Comparison of ENCODE assay signal across 25 mouse cellular contexts in the genomic region with DNA sequence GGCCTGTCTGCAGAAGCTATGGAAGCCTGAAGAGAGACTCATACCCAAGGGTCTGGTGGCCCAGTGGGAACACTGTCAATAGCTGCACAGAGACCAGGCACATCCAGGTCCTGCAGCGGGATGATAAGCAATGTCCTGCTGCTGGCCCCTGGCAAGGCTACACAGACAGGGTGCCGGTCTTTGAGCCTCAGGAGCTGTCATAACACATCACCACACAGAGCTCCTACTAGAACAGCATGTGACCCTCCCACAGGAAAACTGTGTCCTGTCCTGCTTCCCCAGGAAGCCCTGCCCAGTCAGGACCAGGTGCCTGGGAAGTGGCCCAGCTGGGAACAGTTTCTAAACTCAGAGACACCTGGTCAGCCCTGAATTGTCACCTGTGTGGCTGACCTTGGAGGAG. TPM values are rescaled to one million over a fixed set of nuclear protein-coding genes. Genes with fewer than 3 reads are reported as not detected.
A peak's percentile ranks its signal among the peaks of the same experiment; 100 is the strongest.
DNase-seq lines count a peak whose midpoint lies in the region; ATAC-seq and TF ChIP-seq lines count a peak whose summit lies in the region.
"Had no signal": no experiment of that assay in that cellular context is flagged by ENCODE, and none has a peak within 500 bp of the region (broad histone marks: within the 10 kb centered on the region; RNA-seq: fewer than 3 reads in every experiment).

No protein-coding gene starts in this region.

- peak overlapping the region; percentile 69 for H3K27ac ChIP-seq in heart, adult 2 months
- no peak overlapping the region for H3K27ac ChIP-seq in heart, embryonic 11.5 days (ENCODE audit: low read depth, low read length)
- no peak overlapping the region for H3K27ac ChIP-seq in kidney, embryonic 15.5 days
- H3K27ac ChIP-seq in liver, postnatal 0 days (ENCODE audit: low read depth) = no peak overlapping the region; the same call in 1 of the 2 replicates
- H3K27ac ChIP-seq in liver, embryonic 11.5 days (ENCODE audit: low read depth, low read length) = no peak overlapping the region
- 0 out of 2 replicates have a peak overlapping the region, but pooled peaks have one; percentile 17 for H3K27ac ChIP-seq in intestine, embryonic 16.5 days (ENCODE audit: low read length)
- H3K27ac ChIP-seq: embryonic facial prominence, embryonic 15.5 days; forebrain, embryonic 15.5 days; hindbrain, postnatal 0 days; kidney, postnatal 0 days; limb, embryonic 12.5 days; liver, embryonic 14.5 days; lung, embryonic 15.5 days; midbrain, embryonic 10.5 days; neural tube, embryonic 13.5 days had no signal

- H3K9me3 ChIP-seq in heart, embryonic 11.5 days (replicated peaks; ENCODE audit: control insufficient read depth, low read length) = no peaks in the 10 kb centered on the region
- no peaks in the 10 kb centered on the region for H3K9me3 ChIP-seq in kidney, embryonic 15.5 days (replicated peaks)
- H3K9me3 ChIP-seq in liver, postnatal 0 days (ENCODE audit: low read length) = no peaks in the 10 kb centered on the region
- no peaks in the 10 kb centered on the region for H3K9me3 ChIP-seq in liver, embryonic 11.5 days (ENCODE audit: control insufficient read depth, low read length)
- H3K9me3 ChIP-seq in intestine, embryonic 16.5 days (ENCODE audit: control insufficient read depth, low read length) = no peaks in the 10 kb centered on the region
- H3K9me3 ChIP-seq: embryonic facial prominence, embryonic 15.5 days; forebrain, embryonic 15.5 days; limb, embryonic 12.5 days; lung, embryonic 15.5 days; midbrain, embryonic 10.5 days; neural tube, embryonic 13.5 days had no signal

- no peaks in the 10 kb centered on the region for H3K79me2 ChIP-seq in heart, adult 2 months (replicated peaks; ENCODE audit: control insufficient read depth, insufficient read depth, low read length)

- no peaks in the 10 kb centered on the region for H3K27me3 ChIP-seq in heart, adult 2 months (ENCODE audit: control insufficient read depth, insufficient read depth, low read length)
- no peaks in the 10 kb centered on the region for H3K27me3 ChIP-seq in heart, embryonic 11.5 days (ENCODE audit: control insufficient read depth, insufficient read depth, low read length)
- no peaks in the 10 kb centered on the region for H3K27me3 ChIP-seq in kidney, embryonic 15.5 days
- no peaks in the 10 kb centered on the region for H3K27me3 ChIP-seq in liver, postnatal 0 days (ENCODE audit: insufficient read depth, low read length)
- no peaks in the 10 kb centered on the region for H3K27me3 ChIP-seq in liver, embryonic 11.5 days (replicated peaks; ENCODE audit: control insufficient read depth, insufficient read depth, low read length)
- no peaks in the 10 kb centered on the region for H3K27me3 ChIP-seq in intestine, embryonic 16.5 days (replicated peaks; ENCODE audit: control insufficient read depth, insufficient read depth, low read length)
- H3K27me3 ChIP-seq: embryonic facial prominence, embryonic 15.5 days; forebrain, embryonic 15.5 days; limb, embryonic 12.5 days; lung, embryonic 15.5 days; neural tube, embryonic 13.5 days had no signal

- intact Hi-C loops in heart, adult 2 months (cut with DNase I) = no loop called here

- TF ChIP-seq EP300 in heart, adult 2 months (IDR thresholded peaks at IDR 0.05; ENCODE audit: insufficient read depth, low read depth, low read length) = peak; percentile 67; the same call in 1 of the 2 replicates
- TF ChIP-seq EP300 in liver, postnatal 0 days (IDR thresholded peaks at IDR 0.05; ENCODE audit: low read depth) = no peak

- TF ChIP-seq POLR2A in heart, adult 2 months (IDR thresholded peaks at IDR 0.05; ENCODE audit: insufficient read depth, low read depth, low read length) = peak; percentile 47

- H3K4me3 ChIP-seq in heart, adult 2 months = no peak overlapping the region
- no peak overlapping the region for H3K4me3 ChIP-seq in heart, embryonic 11.5 days (ENCODE audit: low read depth, low read length)
- no peak overlapping the region for H3K4me3 ChIP-seq in kidney, embryonic 15.5 days (replicated peaks)
- H3K4me3 ChIP-seq in liver, postnatal 0 days (ENCODE audit: low read depth, low read length) = no peak overlapping the region
- H3K4me3 ChIP-seq in liver, embryonic 11.5 days (ENCODE audit: low read depth, low read length) = no peak overlapping the region
- H3K4me3 ChIP-seq in intestine, embryonic 16.5 days (ENCODE audit: low read length) = no peak overlapping the region
- H3K4me3 ChIP-seq: embryonic facial prominence, embryonic 15.5 days; forebrain, embryonic 15.5 days; limb, embryonic 12.5 days; lung, embryonic 15.5 days; midbrain, embryonic 10.5 days; myocyte; neural tube, embryonic 13.5 days had no signal

- TF ChIP-seq CTCF in heart, adult 2 months (IDR thresholded peaks at IDR 0.05) = no peak
- no peak for TF ChIP-seq CTCF in liver, postnatal 0 days (IDR thresholded peaks at IDR 0.05; ENCODE audit: low read depth)

- peaks cover 15% of the 10 kb centered on the region for H3K4me1 ChIP-seq in heart, adult 2 months (ENCODE audit: control insufficient read depth, insufficient read depth, low read length)
- no peaks in the 10 kb centered on the region; the same call in 1 of the 2 replicates for H3K4me1 ChIP-seq in heart, embryonic 11.5 days (ENCODE audit: control insufficient read depth, insufficient read depth, low read length)
- H3K4me1 ChIP-seq in kidney, embryonic 15.5 days = peaks cover 10% of the 10 kb centered on the region; the same call in 1 of the 2 replicates
- peaks cover 19% of the 10 kb centered on the region for H3K4me1 ChIP-seq in liver, postnatal 0 days (ENCODE audit: insufficient read depth)
- H3K4me1 ChIP-seq in liver, embryonic 11.5 days (replicated peaks; ENCODE audit: control insufficient read depth, insufficient read depth, low read length) = peaks cover 8% of the 10 kb centered on the region
- H3K4me1 ChIP-seq in intestine, embryonic 16.5 days (ENCODE audit: control insufficient read depth, insufficient read depth, low read length) = peaks cover 10% of the 10 kb centered on the region; the same call in 1 of the 2 replicates
- H3K4me1 ChIP-seq: limb, embryonic 12.5 days had no signal

- peak; percentile 51 to 60 for DNase-seq in heart, adult 2 months
- peak; percentile 17 for DNase-seq in kidney, adult 9 months
- DNase-seq in liver, postnatal 0 days = no peak
- DNase-seq in liver, embryonic 11.5 days (ENCODE audit: low spot score) = no peak
- DNase-seq in frontal cortex, postnatal 14 days (ENCODE audit: low spot score in 2 of 2) = no peak
- DNase-seq: adrenal gland, postnatal 25 days; cerebellum, adult 9-10 months; gastrocnemius, postnatal 25 days; retina, postnatal 1 day; thymus, adult 2 months; thymus, postnatal 4 days had no signal

- H3K36me3 ChIP-seq in heart, adult 2 months (ENCODE audit: control insufficient read depth, insufficient read depth, low read length) = no peaks in the 10 kb centered on the region
- H3K36me3 ChIP-seq in heart, embryonic 11.5 days (ENCODE audit: control insufficient read depth, insufficient read depth, low read length) = peaks cover 42% of the 10 kb centered on the region
- H3K36me3 ChIP-seq in kidney, embryonic 15.5 days = peaks cover 60% of the 10 kb centered on the region
- peaks cover 33% of the 10 kb centered on the region for H3K36me3 ChIP-seq in liver, postnatal 0 days (replicated peaks; ENCODE audit: insufficient read depth, low read length)
- H3K36me3 ChIP-seq in liver, embryonic 11.5 days (ENCODE audit: control insufficient read depth, insufficient read depth, low read length) = peaks cover 46% of the 10 kb centered on the region
- H3K36me3 ChIP-seq in intestine, embryonic 16.5 days (ENCODE audit: control insufficient read depth, insufficient read depth, low read length) = peaks cover 21% of the 10 kb centered on the region

- WGBS in heart, adult 2 months = 29% methylated on average over 2 of the region's 2 CpGs
- WGBS in heart, embryonic 11.5 days (ENCODE audit: insufficient replicate concordance) = 67% methylated on average over 2 of the region's 2 CpGs
- WGBS in kidney, embryonic 15.5 days = 85% methylated on average over 2 of the region's 2 CpGs
- WGBS in liver, postnatal 0 days (ENCODE audit: insufficient replicate concordance) = 75% methylated on average over 2 of the region's 2 CpGs
- 85% methylated on average over 2 of the region's 2 CpGs for WGBS in liver, embryonic 11.5 days
- WGBS in intestine, embryonic 16.5 days = 77% methylated on average over 2 of the region's 2 CpGs

- no peak overlapping the region for H3K4me2 ChIP-seq in heart, embryonic 11.5 days
- no peak overlapping the region for H3K4me2 ChIP-seq in kidney, embryonic 15.5 days
- no peak overlapping the region for H3K4me2 ChIP-seq in liver, postnatal 0 days (ENCODE audit: low read depth, low read length)
- no peak overlapping the region for H3K4me2 ChIP-seq in liver, embryonic 11.5 days
- no peak overlapping the region for H3K4me2 ChIP-seq in intestine, embryonic 16.5 days (ENCODE audit: low read depth, low read length)
- H3K4me2 ChIP-seq: embryonic facial prominence, embryonic 15.5 days; forebrain, embryonic 15.5 days; limb, embryonic 12.5 days; lung, embryonic 15.5 days; neural tube, embryonic 13.5 days had no signal

- ATAC-seq in heart, embryonic 11.5 days (replicated peaks; ENCODE audit: insufficient number of reproducible peaks, low FRiP score, low TSS enrichment) = no peak
- ATAC-seq in kidney, embryonic 15.5 days (replicated peaks; ENCODE audit: low FRiP score) = no peak
- peak; percentile 20 for ATAC-seq in liver, postnatal 0 days
- no peak for ATAC-seq in liver, embryonic 11.5 days (replicated peaks; ENCODE audit: low FRiP score)
- ATAC-seq in intestine, embryonic 16.5 days = no peak
- ATAC-seq: forebrain, embryonic 15.5 days; hindbrain, postnatal 0 days; midbrain, embryonic 16.5 days had no signal

- no peak overlapping the region for H3K9ac ChIP-seq in heart, adult 2 months (ENCODE audit: low read depth, low read length)
- no peak overlapping the region for H3K9ac ChIP-seq in heart, embryonic 11.5 days (ENCODE audit: low read depth, low read length)
- no peak overlapping the region for H3K9ac ChIP-seq in kidney, embryonic 15.5 days
- H3K9ac ChIP-seq in liver, postnatal 0 days (replicated peaks) = no peak overlapping the region
- no peak overlapping the region for H3K9ac ChIP-seq in liver, embryonic 11.5 days (ENCODE audit: low read depth, low read length)
- no peak overlapping the region for H3K9ac ChIP-seq in intestine, embryonic 16.5 days (ENCODE audit: low read depth, low read length)
- H3K9ac ChIP-seq: embryonic facial prominence, embryonic 15.5 days; forebrain, embryonic 15.5 days; limb, embryonic 12.5 days; liver, embryonic 14.5 days; lung, embryonic 15.5 days; neural tube, embryonic 13.5 days had no signal

RNA-seq across cellular contexts. Expression of gene Dpp9, which starts 7.6 kb away (rescaled TPM):
- 10 to 100 TPM; 40.4 to 41.4 TPM for total RNA-seq in heart, adult 2 months (2021)
- polyA plus RNA-seq in heart, adult 2 months (2012; rRNA removed) = 38.6 and 43.4 TPM in 2 replicates
- 21.4 and 23.2 TPM in 2 replicates for polyA plus RNA-seq in heart, embryonic 11.5 days (2014; fragmentation: Nextera tagmentation; extraction: Ambion mirVana)
- polyA plus RNA-seq in kidney, embryonic 15.5 days (2015; fragmentation: Nextera tagmentation; extraction: Ambion mirVana) = 38.9 and 43.8 TPM in 2 replicates
- polyA plus RNA-seq in liver, postnatal 0 days (2015; fragmentation: Nextera tagmentation; extraction: Ambion mirVana) = 10.2 and 12.1 TPM in 2 replicates
- polyA plus RNA-seq in liver, embryonic 11.5 days (2014; fragmentation: Nextera tagmentation; extraction: Ambion mirVana) = 38.8 and 39.6 TPM in 2 replicates
- polyA plus RNA-seq in intestine, embryonic 16.5 days (2015; fragmentation: Nextera tagmentation; extraction: Ambion mirVana) = 33.5 and 35.1 TPM in 2 replicates

RNA-seq across cellular contexts. Expression of gene Mydgf, which starts 27.4 kb away (rescaled TPM):
- total RNA-seq in heart, adult 2 months (2021) = 10 to 100 TPM; 25.4 to 28.3 TPM
- polyA plus RNA-seq in heart, adult 2 months (2012; rRNA removed) = 26.0 and 29.1 TPM in 2 replicates
- polyA plus RNA-seq in heart, embryonic 11.5 days (2014; fragmentation: Nextera tagmentation; extraction: Ambion mirVana) = 78.6 and 87.8 TPM in 2 replicates
- 90.7 and 96.4 TPM in 2 replicates for polyA plus RNA-seq in kidney, embryonic 15.5 days (2015; fragmentation: Nextera tagmentation; extraction: Ambion mirVana)
- 45.8 and 49.8 TPM in 2 replicates for polyA plus RNA-seq in liver, postnatal 0 days (2015; fragmentation: Nextera tagmentation; extraction: Ambion mirVana)
- polyA plus RNA-seq in liver, embryonic 11.5 days (2014; fragmentation: Nextera tagmentation; extraction: Ambion mirVana) = 98.7 and 102 TPM in 2 replicates
- 119 and 121 TPM in 2 replicates for polyA plus RNA-seq in intestine, embryonic 16.5 days (2015; fragmentation: Nextera tagmentation; extraction: Ambion mirVana)

RNA-seq across cellular contexts. Expression of gene Fem1a, which starts 45.5 kb away (rescaled TPM):
- total RNA-seq in heart, adult 2 months (2021) = 100 to 1,000 TPM; 108 to 124 TPM
- polyA plus RNA-seq in heart, adult 2 months (2012; rRNA removed) = 81.5 and 104 TPM in 2 replicates
- 17.9 and 19.3 TPM in 2 replicates for polyA plus RNA-seq in heart, embryonic 11.5 days (2014; fragmentation: Nextera tagmentation; extraction: Ambion mirVana)
- 13.1 TPM in 2 replicates for polyA plus RNA-seq in kidney, embryonic 15.5 days (2015; fragmentation: Nextera tagmentation; extraction: Ambion mirVana)
- 5.1 and 5.2 TPM in 2 replicates for polyA plus RNA-seq in liver, postnatal 0 days (2015; fragmentation: Nextera tagmentation; extraction: Ambion mirVana)
- polyA plus RNA-seq in liver, embryonic 11.5 days (2014; fragmentation: Nextera tagmentation; extraction: Ambion mirVana) = 14.0 and 15.0 TPM in 2 replicates
- polyA plus RNA-seq in intestine, embryonic 16.5 days (2015; fragmentation: Nextera tagmentation; extraction: Ambion mirVana) = 11.7 and 12.8 TPM in 2 replicates

RNA-seq across cellular contexts. Expression of gene Tnfaip8l1, which starts 48.8 kb away (rescaled TPM):
- 1 to 10 TPM; 1.1 to 1.7 TPM for total RNA-seq in heart, adult 2 months (2021)
- polyA plus RNA-seq in heart, adult 2 months (2012; rRNA removed) = 3.6 and 4.5 TPM in 2 replicates
- polyA plus RNA-seq in heart, embryonic 11.5 days (2014; fragmentation: Nextera tagmentation; extraction: Ambion mirVana) = 4.7 and 6.0 TPM in 2 replicates
- 11.6 and 11.9 TPM in 2 replicates for polyA plus RNA-seq in kidney, embryonic 15.5 days (2015; fragmentation: Nextera tagmentation; extraction: Ambion mirVana)
- 2.8 and 3.3 TPM in 2 replicates for polyA plus RNA-seq in liver, postnatal 0 days (2015; fragmentation: Nextera tagmentation; extraction: Ambion mirVana)
- polyA plus RNA-seq in liver, embryonic 11.5 days (2014; fragmentation: Nextera tagmentation; extraction: Ambion mirVana) = 6.8 and 7.5 TPM in 2 replicates
- polyA plus RNA-seq in intestine, embryonic 16.5 days (2015; fragmentation: Nextera tagmentation; extraction: Ambion mirVana) = 10.6 and 12.7 TPM in 2 replicates

Comparison
In these comparisons a context has a peak if more than half of its experiments do, and no peak if none do; other contexts are left out.
1. H3K27ac ChIP-seq: peak in heart, adult 2 months (single experiment) and intestine, embryonic 16.5 days (single experiment); none in heart, embryonic 11.5 days (single experiment), kidney, embryonic 15.5 days (single experiment), liver, postnatal 0 days (single experiment) and liver, embryonic 11.5 days (single experiment).
2. DNase-seq: peak in heart, adult 2 months (2 of 2) and kidney, adult 9 months (single experiment); none in liver, postnatal 0 days (single experiment), liver, embryonic 11.5 days (single experiment) and frontal cortex, postnatal 14 days (0 of 2).